Mouse (Mus musculus) activated CD4-positive, CD25-positive, alpha-beta regulatory T cell, adult 4 months (primary cell): Measurements from ENCODE around the gene Creb3l2. TPM values are rescaled to one million over a fixed set of nuclear protein-coding genes. Genes with fewer than 3 reads are reported as not detected.
"Not testable (repeated sequence)": the region's sequence is repeated elsewhere in the genome, so short reads cannot be mapped to it uniquely, and the experiment has no call there.

ENCODE experiments used
- ATAC-seq: one replicate; pipeline ENCODE4 v1.8.0; 2017
- polyA plus RNA-seq, 2 experiments: library from polyadenylated mRNA; unstranded; fragments of 100-300 nt; shearing (Covaris generic); gene quantifications; one replicate each; pipeline ENCODE4 v1.2.1; 2017

Creb3l2 gene
- polyA plus RNA-seq, 2 experiments from 2014 or later: 3.0 to 3.6 TPM

DNA sequence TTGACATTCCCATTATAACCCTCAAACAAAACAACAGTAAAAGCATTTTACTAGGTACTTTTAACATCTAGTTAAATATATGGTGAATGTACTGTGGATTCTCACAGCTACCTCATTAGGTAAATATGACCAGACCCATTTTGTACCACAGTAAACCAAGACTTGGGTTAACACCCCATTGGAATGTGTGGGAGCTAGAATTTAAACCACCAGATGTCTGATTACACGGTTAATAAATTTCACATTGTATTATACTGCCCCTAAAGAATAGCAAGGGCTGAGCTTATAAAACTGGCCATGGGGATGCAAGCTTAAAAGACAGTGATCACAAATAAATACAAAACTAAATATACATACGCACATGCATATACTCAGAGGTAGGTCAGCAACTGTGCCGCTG is 34.1 kb downstream of the Creb3l2 start:
- no peak for ATAC-seq

DNA sequence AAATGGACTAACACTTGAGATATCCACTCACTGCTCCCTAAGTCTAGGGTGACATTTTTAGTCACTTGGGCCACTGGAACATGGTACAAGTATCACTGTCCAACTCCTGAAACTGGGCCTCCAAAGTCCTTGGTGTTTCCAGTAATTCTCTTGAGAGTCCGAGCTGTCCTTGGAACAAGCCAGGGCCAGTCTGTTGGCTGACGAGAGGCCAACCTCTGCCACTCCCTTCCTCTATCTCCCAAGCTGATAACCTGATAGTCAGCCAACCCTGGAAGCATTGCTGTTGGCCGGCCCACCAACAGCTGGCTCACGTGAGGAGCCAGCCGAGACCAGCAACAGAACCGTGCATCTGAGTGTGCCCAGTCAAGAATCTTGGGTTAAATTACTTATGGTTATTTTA is 35.0 kb downstream of the Creb3l2 start:
- ATAC-seq: no peak

DNA sequence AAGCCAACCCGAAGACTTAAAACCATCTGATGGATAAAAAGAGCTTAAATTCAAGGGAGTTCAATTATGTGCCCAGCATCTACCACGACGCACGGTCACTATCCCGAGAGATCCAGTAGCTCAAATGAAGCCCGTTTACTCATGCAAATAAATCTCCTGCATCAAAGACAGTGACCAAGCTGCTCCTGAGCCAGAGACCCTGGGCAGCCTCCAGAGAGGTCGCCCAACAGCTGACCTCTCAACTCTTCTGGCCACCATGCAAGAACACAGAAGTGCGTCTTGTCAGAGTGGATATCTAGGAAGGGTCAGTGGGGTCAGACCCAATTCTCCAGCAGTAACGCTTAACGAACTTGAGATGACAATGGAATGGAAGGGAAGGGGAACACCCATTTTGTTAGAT is 35.9 kb downstream of the Creb3l2 start:
- no peak for ATAC-seq

DNA sequence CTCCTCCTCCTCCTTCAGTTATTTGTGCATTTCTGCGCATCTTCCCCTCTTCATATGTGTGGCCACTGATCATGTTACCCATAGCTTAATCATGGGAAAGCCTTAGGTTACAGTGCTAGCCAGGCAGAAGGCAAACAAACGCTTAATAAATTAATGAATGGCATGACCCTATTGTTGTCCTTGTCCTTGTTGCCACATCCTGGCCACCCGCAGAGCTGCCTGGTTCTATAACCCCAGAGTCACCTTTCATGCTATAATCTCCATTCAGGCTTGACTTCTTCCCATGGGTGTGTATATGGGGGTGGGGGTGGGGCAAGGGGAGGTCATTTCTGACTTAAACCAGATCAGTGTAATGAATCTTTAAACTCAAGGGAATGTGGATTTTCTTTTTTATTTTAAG is 37.6 kb downstream of the Creb3l2 start:
- ATAC-seq: no peak

DNA sequence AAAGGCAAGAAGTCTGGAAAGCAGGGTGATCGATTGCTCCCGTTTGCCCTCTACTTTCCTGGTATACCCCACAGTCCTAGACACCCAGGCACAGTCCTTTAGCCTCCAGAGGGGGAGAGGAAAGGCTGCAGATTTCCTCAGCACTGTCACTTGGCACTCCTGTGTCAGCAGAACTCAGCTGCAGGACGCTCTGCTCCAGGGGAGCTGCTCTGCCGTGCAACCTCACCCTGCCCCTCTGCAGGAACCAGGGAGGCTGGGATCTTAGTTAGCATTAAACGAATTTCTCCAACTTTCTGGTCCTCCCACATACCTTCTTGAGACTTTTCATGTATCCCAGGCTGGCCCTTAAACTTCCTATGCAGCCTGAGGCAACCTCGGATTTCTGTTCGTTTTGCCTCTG is 40.0 kb downstream of the Creb3l2 start:
- no peak for ATAC-seq

DNA sequence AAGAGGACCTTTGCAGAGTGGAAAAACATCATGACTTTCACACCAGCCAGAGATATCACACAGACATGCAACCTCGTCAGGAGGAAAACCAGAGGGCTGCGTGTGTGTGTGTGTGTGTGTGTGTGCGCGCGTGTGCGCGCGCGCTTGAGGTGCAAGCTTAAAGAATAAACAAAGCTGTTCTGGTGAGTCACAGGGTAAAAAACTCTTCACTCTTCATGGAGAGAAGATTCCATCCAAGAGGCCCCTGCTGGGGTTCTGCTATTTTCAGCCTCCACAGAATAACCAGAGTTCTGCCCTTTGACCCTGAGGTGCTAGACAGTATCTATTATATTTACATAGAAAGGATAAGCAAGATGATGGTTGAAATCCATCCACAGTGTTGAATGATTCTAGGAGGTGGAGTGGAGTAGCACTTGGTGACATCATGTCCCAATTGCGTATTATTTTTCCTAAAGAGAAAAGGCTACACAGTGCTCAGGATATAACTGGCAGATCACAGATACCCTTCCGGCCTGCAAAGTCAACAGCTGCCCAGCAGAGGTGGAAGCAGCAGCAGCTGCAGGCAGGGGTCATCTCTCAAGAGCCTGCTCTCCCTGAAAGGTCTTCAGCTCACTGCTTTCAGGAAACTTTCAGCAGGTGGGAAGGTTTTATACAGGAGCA is 41.0 kb downstream of the Creb3l2 start:
- ATAC-seq: no peak

DNA sequence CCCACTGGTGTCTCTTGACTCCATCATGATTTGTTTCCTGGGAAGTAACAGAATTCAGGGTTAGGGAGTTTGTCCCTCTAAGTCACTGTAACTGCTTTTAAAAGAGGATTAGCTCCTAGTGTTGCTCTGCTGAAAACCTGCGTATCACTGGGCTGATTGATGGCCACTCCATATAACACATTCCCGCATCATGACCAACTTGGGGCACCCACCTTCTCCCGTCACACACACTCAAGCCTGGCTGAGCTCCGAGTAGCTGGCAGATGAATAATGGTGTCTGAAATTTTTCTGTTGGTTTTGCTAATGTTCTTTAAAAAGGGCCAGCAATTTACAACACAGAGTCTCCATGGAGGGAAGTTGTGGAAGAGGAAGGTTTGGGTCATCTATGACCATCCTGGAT is 41.8 kb downstream of the Creb3l2 start:
- no peak for ATAC-seq

DNA sequence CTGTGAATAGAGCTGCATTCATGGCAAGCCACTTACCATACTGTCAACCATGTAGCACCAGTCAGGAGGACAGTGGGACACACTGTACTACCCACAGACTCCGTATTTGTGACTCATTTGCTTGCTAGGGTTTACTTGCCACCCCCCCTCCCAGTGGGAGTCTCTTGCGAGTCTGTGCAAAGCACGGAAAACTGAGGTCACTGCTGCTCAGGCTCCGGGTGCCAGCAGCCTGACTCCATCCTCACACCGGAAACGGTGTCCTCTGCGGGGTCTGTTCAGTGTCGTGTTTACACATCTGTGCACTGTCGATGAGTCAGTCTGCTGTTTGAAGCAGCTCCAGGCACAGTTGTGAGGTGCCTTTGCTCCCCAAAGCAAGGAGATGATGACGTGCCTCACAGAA is 43.0 kb downstream of the Creb3l2 start:
- peak; percentile 57 for ATAC-seq

DNA sequence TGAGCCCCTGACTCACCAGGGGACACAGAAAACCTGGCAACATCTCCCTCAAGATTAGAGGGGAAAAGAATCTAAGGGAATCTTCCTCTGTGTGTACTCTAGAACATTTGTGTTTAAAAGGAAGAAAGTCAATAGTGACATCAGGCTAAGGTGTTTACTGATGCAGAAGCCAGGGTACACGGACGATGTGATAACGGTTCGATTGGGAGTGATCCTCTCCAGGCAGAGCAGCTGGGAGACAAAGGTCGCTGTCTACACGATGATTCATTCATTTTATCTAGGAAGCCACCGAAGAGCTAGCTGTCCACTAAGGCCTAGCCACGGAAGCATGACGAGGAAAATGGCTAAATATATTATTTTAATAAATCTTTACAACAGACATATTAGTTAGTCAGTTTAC is 44.0 kb downstream of the Creb3l2 start:
- no peak for ATAC-seq

DNA sequence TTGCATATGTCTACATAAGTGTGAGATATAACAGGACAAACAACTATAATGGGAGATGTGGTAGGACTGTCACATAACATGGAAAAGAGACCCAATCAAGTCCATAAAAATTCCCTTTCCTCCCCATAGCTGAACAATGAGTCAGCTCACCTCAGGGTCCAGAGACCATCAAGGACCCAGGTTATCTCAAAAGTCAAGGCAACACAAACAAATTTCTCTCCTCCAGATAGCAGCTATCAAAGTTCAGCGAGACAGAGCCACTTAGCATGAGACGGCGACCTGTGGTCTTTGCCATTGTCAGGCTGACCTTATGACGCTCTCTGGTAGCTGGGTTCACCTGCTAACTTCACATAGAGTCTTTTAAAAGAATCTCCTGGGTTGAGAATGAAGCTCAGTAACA is 44.7 kb downstream of the Creb3l2 start:
- ATAC-seq: no peak

DNA sequence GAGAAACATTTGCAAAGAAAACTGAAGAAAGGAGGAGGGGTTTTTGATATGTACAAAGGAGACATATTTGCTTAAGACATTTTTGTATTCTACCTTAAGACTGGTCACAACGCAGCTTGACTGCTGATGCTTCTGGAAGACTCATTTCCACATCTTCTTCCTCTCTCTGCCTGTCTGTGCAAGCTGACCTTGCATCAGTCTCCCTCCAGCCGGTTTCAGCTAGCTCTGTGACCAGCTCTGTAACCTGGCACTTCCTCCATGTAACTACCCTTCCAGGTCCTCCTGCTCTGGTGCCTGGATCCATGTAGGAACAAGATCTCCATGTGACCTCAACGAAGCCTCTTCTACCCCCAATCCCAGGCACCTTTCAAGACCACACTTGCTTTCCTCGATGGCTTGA is 45.8 kb downstream of the Creb3l2 start:
- ATAC-seq: no peak

DNA sequence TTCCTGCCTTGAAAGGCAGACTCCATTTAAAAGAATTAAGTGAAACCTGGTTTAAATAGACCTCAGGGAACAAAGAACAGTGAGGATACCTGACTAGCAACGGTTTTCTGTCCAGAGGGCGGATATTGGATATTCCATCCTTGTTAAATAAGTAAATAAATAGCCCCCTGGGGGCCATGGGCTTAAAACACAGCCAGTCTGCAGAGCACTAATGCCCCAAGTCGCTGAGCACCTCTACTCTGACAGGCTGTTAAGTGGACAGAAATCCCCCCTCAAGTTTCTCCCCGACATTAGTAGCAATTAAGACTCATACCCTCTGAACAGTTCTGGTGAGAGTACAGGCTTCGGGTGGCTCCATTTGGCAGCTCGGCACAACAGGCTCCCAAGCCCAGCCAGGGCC is 48.7 kb downstream of the Creb3l2 start:
- ATAC-seq: no peak

DNA sequence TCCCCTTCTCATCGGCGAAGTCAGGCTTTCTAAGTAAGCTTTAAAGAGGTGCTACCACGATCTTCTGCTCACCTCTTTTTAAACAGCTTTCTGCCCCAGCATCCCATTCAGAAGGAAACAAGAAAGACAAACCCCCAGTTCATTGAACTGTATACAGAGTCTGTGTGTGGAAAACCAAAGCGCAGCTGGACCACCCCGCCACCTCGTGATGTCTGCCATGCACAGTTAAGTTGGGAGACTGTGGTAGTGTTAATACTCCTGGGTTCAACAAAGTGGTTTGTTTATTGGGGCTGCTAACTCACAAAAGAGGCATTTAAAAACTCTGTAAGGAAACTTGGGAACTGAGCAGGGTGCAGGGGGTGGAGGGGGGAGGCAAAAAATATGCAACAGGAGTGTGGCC is 49.7 kb downstream of the Creb3l2 start:
- no peak for ATAC-seq

DNA sequence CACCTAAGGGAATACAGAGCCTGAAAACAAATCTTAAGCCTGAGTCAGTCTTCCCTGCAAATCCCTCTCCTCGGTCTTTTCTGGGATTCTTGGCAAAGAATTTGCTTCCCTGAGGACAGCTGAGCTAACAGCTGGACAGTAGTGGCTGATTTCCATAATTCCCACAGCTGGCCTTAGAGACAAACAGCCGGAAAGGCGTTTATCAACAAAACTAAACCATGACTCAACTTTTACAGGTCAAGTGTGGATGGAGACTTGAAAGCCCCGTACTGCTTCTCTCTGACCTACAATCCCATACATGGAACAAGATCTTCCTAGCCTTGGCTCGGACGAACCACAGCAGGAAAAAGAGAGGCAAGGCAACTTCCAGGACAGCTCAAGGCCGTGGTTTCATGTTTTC is 50.6 kb downstream of the Creb3l2 start:
- no peak for ATAC-seq

DNA sequence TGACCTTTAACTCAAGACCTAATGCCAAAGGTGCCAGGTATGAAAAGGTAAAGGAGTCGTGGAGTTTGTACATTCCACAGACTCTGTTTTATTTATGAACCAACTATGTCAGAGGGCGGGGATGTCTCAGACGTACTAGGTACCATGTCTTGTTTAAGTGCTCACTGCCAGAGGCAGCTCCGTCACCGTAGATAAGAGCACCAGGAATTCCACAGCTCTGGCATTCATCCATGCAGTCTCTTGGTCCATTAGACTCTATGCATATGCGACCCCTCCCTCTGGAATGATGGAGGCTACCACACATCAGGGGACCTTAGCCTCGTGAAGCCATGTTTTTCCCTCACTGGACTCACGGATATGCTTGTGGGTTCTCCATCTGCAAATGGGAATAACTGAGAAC is 53.0 kb downstream of the Creb3l2 start:
- ATAC-seq: no peak

DNA sequence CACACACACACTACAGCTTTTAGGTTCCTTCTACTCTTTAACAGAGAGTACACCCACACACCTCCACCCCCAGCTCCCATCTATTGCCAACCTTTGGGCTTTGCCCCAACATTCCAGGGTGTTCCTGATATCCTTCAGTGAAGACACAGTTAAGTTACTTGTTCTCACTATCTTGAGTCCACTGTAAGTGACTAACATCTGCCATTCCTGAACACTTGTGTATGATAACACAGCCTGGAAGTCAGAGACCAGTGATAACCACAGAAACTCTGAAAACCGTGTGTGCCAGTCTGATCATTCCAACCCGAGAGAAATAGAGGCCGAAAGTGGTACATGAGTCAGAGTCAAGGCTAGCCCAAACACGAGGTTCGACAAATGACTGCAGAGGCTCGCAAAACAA is 53.4 kb downstream of the Creb3l2 start:
- no peak for ATAC-seq

DNA sequence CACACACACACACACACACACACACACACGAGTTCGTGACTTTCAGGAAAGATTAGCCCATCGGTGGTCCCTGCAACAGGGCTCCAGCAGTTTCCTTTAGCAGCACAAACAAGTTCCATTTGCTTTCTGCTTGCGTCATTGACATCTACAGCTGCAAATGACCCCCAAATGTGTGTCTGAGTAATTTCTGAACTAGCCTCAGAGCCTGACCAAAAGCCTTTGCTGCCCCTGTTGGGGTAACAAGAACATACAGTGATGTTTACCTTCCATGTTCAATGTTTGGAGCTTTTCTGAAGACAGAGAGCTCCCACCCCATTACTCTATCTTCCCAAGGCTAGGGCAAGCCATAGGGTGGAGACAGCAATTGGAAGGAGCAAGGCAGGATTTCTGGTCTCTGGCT is 54.7 kb downstream of the Creb3l2 start:
- no peak for ATAC-seq

DNA sequence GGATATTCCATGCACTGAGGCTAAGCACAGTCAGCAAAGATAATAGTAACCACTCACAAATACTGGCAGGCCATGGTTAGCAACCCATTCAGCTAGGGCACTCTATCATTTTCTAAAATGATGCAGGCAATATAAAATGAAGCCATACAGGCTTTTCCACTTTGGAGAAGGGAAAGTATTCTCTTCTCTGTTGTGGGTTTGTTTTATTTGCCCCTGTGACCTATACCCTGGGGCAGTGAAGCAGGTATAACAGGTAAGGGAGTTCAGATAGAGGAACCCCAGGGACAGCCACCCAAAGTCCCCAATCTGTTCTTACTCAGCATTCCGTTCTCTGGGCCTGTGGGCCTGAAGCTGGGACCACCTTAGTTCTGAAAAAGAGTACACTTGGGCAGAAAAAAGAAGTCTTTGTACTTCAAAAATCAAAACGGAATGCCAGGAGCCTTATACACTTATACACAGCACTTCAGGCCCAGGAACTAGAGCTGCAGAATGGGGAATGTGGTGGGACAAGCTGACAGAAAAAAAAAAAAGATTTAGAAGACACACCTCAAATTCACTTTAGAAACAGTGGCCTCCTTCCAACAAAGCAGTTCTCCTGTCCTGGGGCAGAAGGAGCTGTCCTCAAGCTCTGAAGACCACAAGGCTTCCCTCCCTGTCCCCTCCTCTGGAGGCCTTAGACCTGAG is 56.2 kb downstream of the Creb3l2 start:
- no peak for ATAC-seq

DNA sequence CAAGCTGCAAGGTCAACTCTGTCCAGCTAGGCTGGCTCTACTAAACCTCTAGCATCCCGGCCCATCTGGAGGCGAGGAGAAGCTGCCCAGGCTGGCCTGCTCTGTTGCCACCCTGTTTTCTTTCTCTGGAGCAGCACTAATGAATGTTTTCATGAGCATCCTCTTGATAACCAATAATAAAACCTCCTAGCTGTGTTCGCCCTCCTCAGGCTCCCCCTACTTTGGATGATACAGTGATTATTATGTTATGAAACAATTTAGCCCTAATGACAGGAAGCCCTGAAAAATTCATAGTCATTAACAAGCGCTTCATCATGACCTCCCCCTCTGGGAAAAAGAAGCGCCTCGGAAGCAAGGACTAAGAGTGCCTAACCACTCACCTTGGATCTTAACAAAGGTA is 59.2 kb downstream of the Creb3l2 start:
- no peak for ATAC-seq

DNA sequence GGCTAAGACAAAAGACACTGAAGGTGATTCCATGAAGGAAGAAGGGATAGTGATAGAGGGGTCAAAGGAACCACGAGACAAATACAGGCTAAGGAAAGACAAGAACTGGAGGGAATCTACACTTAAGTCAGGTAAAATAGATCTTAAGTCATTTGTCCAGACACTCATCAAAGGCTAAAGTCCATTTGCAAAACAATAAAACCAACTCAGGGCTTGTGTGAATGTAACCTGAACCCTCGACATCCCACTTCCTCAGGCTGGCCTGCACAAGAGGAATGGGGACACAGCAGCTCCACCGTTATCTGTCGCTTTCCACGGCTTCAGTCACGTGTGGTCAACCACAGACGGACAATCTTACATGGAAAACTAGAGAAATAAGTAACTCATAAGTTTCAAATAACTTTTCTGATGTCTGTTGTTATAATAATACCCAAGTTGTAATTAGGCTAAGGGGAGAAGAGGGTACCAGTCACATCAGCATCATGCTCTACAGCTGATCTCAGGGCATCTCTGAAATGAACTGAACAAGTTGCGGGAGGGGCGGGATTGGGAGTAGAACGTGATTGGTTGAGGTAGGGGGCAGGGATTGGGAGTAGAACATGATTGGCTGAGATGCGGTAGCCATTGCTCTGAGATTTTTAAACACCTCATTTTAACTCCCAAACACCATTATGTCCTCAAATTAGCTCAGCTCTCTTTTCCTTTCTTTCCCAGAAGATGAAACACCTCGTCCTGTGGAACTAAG is 63.9 kb downstream of the Creb3l2 start:
- no peak for ATAC-seq

DNA sequence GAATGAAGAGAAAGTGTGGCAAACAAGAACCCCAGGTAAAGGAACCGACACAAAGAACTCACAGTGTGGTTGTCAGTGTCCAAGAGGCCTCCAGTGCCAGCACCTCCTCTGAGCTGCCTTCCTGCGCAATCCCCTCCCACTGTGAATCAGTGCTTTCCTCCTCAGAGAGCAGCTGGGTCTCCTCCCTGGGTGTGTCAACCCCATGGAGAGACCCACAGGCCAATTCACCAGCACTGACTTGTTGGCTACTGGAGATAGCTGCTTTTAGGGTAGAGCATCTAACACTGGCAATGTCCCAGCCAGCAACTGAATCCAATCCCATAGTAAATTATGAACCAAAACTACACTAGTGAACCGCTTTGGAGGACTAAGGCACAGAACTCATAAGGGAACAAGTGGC is 64.6 kb downstream of the Creb3l2 start:
- not testable (repeated sequence) for ATAC-seq

DNA sequence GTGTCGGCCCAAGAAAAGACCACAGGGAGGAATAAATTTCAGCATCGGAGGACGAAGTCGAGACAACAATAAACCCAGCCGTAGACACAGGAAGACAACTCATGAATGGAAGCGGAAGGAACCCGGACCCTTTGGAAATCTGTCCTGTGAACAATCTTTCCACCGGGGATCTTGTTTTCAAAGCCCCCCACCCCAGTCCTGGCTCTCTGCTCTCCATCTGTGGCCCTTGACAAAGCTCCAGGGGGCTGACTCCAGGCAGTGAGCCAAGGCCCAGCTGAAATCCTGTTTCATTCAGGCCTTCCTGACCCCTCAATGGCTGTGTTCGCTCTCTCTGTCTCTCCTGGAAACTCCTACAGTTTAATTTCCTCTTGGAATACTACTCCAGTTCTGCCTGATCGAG is 66.5 kb downstream of the Creb3l2 start:
- ATAC-seq: no peak

DNA sequence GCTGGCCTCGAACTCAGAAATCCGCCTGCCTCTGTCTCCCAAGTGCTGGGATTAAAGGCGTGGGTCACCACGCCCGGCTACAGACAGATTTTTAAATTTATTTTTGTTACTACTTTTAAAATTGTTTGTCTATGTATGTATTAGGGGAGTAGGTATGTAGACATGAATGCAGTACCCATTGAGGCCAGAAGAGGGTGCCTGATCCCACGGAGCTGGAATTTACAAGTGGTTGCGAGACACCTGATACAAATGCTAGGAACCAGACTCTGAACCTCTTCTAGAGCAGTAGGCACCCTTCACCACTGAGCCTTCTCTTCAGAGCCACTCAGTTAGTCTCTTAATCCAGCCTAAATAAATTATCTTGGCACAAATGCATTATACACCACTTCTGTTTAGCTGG is 70.6 kb downstream of the Creb3l2 start:
- no peak for ATAC-seq

DNA sequence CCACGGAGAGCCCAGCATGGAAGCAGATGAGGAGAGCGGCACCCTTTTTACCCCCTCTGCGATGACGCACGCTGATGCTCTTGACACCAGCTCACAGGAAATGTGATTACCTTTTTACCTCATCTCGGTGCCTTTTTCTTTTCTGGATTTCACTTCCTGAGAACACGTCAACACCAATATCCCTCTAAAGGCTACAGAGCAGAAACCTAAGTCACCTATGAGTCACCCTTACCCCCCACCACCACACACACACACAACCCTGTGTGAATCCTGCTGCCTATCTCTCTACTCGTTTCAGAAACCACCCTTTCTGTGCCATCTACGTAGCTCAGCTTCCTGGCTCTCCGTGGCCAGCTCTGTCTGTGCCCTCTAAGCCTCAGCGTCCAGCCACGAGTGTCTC is 71.4 kb downstream of the Creb3l2 start:
- peak; percentile 81 for ATAC-seq
